Mouse (Mus musculus) v-Abl transformed pro-B cells (cell line): ENCODE measurements around the gene Mfrp.

Experiments
- in situ Hi-C, 2 experiments: fragments of 400-800 bp; cut with MboI; formaldehyde crosslinking; loops; one replicate each; pipeline ENCODE4 v1.15.1; 2025; ENCODE audit not compliant: unreplicated experiment in 2 of 2

Gene Mfrp

DNA sequence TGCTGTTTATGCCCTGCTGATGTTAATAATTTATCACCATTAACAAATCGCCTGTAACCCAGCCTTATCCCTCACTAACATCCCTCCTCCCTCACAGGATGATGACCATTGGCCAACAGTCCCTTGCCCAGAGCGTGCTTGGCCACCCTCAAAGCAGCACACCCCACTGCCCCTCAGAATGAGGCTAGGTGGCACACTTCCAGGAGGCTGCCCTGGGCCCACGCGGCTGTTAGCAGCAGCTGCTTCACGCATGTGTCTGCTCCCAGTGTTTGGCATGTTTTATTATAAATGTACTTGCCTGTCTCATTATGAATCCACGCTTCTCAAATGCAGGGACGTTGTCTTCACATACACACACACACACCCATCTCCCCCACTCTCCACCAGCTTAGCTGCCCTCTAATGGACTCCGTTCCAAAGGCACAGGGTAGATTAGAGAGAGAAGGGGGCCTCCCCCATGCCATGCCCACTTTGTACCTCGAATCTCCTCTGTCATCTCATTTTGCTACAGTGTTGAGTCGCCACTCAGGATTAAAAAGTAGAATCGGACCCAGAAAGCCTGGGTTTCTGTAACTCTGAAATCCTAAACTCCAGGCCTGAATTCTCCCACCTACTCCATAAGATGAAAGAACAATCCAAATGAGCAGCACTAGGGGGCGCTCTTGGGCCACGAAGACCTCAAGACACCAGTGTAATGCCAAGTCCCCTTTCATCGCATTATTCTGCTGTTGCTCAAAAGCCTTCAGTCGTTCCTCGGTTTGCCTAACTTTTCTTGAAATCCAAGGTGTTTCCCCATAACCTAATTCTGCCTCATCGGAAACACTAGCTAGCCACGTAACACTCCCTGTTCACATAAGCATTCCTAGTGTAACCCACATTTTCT, 24.3 kb downstream of the Mfrp start:
- in situ Hi-C loops: loop anchor here (5.0 to 10.0 kb wide), 6 partner anchors 109 to 262 kb away; partner anchors contain the start of genes Nlrx1 (in 2 of the 2) and Cbl (in 1 of the 2)

DNA sequence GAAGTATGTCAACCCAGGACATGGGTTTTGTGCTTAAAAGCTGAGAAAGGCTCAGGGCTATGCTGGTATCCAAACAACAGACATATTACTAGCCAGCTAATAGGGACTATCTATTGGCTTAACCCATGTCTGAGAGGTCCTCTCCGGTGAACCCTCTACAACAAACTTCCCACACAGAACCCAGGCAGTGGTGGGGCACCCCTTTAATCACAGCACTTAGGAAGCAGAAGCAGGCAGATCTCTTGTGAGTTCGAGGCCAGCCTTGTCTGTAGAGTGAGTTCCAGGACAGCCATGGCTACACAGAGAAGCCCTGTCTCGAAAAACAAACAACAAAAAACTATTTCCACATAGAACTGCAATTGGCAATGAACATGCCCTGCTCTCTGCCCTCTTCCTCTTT, 25.2 kb downstream of the Mfrp start:
- in situ Hi-C loops: loop anchor here (5.0 to 10.0 kb wide), 6 partner anchors 108 to 261 kb away; partner anchors contain the start of genes Nlrx1 (in 2 of the 2) and Cbl (in 1 of the 2)

DNA sequence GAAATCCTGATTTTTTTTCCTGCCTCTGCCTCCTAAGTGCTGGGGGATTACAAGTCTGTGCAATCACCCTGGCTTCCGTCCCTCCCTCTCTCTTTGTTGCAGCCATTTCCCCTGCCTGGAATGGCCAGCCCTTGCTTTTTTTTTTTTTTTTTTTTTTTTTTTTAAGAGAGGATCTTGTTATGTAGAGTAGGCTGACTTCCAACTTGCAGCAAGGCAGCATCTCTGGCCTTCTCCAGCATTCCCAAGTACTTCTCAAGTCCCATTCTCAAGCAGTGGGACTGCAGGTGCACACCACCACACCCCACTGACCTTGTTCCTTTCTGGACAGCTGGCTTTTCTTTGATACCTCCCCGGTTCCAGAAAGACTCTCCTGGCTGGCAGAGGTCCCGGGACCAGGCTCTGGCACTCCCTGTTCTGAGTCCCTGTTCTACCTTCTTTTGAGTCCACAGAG, 25.8 kb downstream of the Mfrp start:
- in situ Hi-C loops: loop anchor here (5.0 to 10.0 kb wide), 6 partner anchors 107 to 260 kb away; partner anchors contain the start of genes Nlrx1 (in 2 of the 2) and Cbl (in 1 of the 2)

DNA sequence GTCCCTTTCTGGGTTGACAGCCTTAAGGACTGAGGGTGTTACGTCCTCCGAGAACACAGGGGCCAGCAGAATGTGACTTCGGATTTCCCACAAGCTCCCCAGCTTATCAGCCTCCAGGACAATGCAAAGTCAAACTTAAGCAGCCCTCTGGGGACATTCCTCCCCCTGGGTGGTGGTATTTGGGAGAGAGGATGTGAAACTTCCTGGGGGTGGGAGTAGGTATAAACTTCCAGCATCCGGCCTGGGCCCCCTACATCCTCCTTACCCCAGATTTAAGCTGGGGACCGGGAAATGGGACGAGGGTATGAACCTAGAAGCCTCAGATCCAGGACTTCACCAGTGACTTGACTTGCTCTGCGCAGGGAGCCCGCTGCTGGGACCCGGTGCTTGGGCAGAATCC, 28.1 kb downstream of the Mfrp start:
- in situ Hi-C loops: loop anchor here (5.0 to 10.0 kb wide), 6 partner anchors 105 to 258 kb away; partner anchors contain the start of genes Nlrx1 (in 2 of the 2) and Cbl (in 1 of the 2)

DNA sequence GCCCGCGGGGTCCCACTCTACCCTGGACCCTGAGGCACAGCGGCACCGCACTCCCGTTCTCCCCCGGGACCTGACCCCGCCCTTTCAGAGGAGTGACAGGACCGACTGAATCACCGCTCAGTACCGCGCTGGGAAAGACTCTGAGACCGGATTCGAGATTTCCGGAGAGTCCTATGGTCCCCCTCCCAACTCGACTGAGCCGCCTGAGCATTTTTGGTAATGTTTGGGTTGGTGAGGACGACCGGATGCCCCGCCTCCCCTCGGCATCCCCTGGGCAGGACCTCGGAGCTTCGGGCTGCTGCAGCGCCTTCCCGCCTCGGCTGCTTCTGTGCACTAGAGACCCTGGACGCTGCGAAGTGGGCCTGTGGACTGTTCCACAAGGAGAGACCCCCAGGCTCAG, 28.5 kb downstream of the Mfrp start:
- in situ Hi-C loops: no loop called here

DNA sequence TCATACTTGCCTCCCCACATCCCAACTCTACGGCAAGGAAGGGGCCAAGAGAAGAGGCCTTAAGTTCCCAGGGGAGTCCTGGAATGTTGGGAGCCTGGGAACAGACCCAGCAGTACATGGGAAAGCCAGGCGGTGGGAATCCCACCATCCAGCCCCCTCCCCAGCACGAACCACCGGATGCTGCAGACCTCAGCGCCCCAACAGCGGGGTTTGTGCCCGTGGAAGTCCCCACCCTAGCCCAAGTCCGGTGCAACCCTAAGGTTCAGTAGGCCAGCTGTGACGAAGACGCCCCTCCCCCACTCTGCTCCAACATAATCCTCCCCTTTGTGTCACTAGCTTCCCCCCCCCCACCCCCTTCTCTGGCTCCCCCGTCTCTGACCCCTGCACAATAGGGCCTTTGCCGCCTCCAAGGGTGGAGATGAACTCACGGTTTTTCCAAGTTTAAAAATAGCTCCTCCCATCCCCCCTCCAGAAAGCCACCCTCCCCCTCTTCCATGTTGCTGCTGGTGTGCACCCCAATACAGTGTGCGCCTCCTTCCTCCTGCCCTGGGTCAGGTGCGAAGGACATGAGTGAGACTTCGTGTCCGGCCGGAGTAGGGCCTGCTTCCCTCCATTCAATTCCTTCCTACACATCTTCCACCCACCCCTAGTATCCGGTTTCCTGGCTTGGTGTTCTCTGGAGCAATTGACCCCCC, 29.2 kb downstream of the Mfrp start:
- in situ Hi-C loops: no loop called here

DNA sequence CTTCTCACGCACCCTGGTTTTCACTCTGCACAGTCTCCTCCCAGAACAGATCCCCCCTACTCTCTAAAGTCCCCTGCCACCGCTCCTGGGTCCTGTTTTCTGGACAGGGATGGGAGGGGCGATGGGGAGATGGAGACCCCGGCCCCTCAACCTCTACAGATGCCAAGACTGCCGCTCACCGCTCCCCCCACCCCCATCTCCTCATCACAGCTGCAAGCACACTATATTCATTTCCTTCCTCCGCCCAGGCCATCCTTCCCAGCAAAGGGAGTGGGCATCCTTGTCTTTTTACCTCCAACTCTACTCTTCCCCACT, 29.7 kb downstream of the Mfrp start:
- in situ Hi-C loops: no loop called here

DNA sequence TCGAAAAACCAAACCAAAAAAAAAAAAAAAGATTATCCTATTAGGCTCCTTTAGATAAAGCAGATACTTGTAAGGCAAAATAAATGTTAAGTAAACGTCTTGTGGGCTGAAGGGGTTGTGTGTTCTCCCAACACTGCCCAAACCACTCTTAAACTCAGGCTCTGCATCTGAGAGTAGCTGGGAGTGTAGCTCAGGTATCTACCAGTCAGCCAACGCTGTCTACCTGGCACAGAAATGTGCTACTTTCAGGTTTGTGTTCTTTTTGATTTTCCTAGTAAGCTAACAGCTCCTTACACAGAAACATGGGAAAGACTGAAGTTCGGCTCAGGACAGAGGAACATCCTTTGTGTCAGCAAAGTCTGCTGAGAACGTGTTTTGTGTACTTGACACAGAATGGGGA, 30.7 kb downstream of the Mfrp start:
- in situ Hi-C loops: no loop called here

DNA sequence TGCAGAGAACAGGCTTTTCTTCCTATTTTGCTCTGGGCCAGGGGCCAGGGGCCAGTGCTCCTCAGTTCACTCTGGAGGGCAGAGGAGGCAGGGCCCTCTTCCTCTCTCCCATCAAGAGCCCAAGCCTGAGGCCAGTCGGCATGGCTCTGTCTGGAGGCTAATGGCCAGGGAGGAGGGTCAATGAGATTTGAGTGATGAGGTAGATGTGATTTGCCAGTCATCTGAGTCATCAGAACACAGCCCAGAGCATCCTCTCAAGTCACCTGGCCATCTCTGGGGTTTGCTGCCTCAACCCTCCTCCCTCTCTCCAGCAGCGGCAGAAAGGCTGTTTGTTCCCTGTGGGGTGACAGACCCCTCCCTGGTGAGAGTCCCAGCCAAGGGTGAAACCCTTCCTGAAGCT, 31.8 kb downstream of the Mfrp start:
- in situ Hi-C loops: no loop called here

DNA sequence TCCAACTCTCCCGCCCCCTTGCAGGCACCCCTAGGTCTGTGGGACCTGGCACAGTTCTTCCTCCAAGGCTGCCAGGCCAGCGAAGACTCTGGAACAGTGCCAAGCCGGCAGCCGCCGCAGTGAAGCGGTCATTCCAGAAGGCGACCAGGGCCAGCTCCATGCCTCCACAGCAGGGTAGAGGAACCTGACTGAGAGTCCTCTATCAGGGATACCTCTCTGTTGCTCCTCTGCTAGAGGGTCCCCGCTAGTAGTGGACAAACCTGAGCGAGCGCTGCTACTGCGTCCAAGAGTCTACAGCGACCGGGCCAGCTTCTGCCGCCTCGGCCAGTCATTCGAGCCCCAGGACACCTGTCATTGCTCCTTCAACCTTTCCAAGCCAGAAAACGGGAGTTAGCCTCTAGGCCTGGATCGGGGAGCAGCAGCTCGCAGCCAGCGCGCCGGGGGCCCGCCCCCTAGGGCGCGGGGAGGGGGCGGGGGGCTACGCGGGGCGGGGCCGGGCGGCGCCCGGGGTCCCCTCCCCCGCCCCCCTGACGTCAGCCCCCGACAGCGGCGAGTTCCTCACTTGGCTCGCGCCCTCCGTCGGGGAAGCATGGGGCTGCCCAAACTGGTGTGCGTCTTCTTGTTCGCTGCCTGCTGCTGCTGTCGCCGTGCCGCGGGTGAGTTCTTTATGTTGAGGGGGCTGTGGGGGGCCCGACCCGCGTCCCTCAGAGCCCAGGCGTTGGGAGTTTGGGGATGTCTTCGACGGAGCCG, 32.7 kb downstream of the Mfrp start, which contains the start of gene Mcam:
Mcam (plus strand) TSS at position 369 of the 750 bp plus-strand sequence.
- in situ Hi-C loops: no loop called here

DNA sequence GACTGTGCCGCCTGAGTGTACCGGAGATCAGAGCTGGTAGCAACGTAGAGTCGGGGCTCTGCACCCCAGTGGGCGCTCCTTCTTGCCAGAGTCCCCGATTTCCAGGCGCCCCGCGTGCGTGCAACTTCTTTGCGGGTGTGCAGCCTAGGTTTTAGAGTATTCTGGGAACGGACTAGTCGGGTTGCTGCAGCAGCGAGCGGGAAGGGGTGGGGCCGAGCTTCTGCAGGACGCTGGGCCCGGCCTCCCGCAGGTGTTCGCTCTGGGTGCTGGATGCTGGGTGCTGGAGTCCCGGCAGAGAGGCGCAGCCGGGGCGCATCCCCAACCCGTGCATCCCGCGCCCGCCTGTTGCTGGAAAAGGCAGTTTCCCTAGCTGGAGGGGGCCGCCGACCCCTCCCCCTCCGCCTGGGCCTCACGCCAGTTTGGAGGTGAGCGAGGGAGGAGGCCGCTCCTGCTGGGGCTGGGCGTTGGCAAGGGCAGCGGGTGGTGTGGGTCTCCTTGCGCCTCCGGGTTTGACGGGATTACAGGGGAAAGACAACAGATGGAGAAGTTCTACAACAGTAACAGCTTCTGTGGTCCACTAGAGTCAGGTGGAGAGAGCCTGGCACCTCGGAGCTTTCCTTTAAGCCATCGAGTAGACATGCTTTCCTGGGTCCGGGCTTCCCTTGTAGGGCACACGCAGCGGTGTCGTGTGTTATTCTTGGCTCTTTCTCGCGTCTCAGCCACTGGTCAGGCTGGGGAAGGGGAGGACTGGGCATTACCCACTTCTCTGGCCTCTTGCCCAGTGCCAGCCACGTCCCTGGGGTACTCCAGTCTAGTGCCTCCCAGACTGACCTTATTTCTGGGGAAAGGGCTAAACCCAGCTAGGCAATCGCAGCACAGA, 33.6 kb downstream of the Mfrp start:
- in situ Hi-C loops: no loop called here

DNA sequence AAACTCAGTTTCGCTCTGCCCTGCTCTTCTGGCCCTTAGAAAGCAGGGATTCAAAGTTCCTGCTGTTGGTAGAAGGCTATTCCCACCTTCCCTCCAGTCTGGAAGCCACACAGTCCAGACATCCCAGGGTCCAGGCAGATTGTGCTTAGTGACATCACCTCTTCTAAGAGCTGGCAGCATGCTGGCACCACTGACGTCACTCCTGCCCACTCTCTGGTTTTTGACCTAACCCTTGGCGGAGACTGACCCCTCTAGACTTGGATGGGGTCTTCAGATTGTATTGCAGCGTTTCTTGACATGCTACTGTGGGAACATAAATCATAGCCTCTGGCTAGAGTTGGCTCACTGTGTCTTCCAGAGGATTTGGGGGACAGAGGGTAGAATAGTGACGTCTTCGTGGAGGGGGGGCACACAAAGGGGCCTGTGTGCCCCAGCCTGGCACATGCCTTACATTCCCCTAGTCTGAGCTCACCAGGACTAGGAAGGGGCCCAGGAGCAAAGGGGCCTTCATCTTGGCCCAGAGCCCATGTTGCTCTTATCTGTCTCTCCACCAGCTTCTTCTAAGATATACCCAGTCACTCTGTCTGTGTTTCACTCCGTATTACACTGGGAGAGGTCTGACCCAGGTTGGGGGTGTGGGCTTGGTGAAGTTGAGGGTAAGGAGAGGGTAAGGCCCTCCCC, 34.3 kb downstream of the Mfrp start:
- in situ Hi-C loops: no loop called here

DNA sequence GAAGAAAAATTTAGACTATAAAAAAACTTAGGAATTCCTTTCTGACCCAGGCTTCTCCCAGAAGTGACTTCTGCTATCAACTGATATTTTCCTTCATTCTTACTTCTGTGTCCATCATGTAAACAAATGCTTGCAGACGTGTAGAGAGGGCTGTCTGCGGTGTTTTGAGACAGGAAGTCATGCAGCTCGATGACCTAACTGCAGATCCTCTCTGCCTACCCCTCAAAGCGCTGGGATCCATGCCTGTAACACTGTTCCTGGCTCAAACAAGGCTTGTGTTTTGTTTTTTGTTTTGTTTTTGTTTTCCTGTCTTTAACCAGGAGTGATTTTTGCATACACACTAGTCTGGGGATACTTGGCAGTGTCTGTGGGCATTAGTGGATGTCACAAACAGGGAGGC, 36.3 kb downstream of the Mfrp start:
- in situ Hi-C loops: no loop called here

DNA sequence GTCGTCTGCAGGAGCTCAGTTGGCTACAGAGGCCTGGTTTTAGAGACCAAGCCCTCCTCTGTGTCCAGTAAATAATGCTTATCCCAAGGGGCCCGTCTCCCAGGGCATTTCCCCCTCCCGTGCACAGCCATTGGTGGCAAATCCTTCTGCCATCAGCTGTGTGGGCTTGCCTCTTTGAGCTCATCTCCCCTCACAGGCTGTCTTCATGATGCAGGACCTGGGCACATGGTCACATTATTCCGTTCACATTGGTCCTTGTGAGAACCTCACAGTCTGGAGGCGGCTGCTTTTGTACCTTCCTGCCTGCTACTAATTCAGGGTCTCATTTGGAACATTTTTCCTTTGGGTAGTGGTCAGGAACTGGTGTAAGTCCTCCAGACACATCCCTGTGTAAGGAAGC, 40.4 kb downstream of the Mfrp start:
- in situ Hi-C loops: no loop called here

DNA sequence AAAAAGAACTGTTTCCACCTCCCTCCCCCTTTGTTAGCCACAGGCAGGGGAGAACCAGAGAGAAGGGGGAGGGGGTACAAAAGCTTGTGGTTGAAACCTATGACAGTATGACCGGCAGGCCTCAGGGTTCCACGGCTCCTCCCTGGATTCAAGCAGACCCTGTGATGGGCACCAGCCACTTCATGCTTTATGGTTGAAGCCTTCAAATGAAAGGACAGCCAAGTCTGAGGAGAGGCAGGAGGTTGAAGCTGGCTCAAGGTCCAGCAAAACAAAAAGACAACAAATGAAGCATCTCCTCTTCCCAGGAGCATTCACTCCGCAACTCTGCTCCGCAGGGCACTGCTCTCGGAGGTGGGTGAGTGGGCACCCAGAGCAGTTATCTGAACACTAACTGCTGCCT, 41.9 kb downstream of the Mfrp start:
- in situ Hi-C loops: no loop called here

DNA sequence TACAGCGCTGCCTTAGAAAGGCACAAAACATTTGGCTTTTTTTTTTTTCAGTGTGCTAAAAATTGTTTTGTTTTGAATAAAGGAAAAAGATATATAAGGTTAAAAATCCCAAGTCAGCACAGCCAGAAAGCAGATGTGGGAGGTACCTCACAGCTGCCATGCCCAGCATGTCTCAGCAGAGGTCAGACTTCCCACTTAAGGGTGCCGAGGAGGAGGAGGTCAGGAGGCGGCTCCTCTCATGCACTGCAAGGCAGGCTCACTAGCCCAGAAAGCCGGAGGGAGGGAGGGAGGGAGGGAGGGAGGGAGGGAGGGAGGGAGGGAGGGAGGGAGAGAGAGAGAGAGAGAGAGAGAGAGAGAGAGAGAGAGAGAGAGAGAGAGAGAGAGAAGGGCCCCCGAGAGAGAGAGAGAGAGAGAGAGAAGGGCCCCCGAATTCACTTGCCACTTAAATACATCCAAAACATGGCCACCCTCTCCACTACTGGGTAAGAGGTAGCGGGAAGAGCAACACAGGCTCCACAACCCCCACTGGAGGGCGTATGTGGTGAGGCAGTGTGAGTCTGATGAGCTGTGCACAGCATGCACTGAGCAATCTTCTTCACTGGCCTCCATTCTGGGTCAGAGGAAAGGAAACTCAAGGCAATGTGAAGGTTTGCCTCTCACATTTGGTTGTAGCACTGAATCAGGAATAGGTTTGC, 42.6 kb downstream of the Mfrp start:
- in situ Hi-C loops: no loop called here

DNA sequence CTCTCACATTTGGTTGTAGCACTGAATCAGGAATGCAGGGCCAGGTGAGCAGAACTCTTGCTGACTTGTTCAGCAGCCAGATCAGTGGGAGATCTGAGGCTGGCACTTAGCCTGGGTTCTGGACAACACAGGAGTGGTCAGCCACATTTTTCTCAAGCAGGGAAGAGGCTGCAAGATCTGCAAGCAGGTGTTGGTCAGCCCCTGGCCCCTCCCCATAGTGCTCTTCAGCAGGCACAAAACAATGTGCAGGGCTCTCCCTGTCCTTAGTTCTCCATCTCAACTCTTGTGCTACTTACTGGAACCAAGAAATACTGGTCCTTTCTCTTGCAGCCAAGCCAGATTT, 43.2 kb downstream of the Mfrp start:
- in situ Hi-C loops: no loop called here

DNA sequence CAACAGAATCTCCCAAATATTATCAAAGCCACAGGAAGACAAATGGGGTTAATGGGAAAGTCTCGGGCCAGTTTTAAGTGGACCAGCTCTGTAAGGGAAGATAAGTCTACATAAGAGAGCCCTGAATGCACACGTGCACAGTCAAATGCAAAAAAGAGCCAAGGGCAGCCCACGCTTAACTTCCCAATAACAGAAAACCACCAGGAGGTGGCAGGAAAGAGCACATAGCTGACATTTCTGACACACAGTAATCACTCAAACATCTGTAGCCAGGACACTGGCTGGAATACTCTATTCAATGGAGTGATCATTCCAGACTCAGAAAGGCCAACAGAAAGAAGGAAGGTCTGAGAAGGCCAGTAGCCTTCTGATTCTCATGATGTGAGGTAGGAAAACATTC, 45.8 kb downstream of the Mfrp start:
- in situ Hi-C loops: no loop called here
